Mouse (Mus musculus): Measurements from ENCODE around the gene U2af1l4. TPM values are rescaled to one million over a fixed set of nuclear protein-coding genes. Genes with fewer than 3 reads are reported as not detected.
A peak's percentile ranks its signal among the peaks of the same experiment; 100 is the strongest.

Gene U2af1l4
- polyA plus RNA-seq, 1 experiment: 79.1 TPM

DNA sequence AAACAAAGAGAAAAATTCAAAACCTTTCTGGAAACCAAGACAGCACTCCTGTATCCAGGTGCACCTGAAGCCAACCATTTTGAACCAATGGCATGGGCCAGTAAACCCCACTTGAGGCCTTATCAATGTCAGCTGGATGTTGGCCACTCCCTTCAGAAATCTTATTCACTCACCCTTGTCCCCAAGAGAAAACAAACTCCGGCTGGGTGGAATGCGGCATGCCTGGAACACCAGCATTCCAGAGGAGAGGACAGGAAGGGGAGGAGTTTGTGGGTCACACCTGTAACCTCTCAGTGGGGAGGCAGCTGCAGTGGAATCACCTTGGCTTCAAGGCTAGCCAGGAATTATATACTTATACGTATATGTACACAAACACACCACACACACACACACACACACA is 39.5 kb downstream of the U2af1l4 start:
- TF ChIP-seq POLR2A (IDR thresholded peaks at IDR 0.05; ENCODE audit: low read depth, low read length): no peak
- no peak for TF ChIP-seq CTCF (IDR thresholded peaks at IDR 0.05; ENCODE audit: borderline replicate concordance, insufficient read depth, low read length)
- H3K4me3 ChIP-seq (ENCODE audit: insufficient read depth, low read length): no peak overlapping the region
- no peaks in the 10 kb centered on the region for H3K4me1 ChIP-seq (ENCODE audit: control insufficient read depth, insufficient read depth, low read length)
- H3K27ac ChIP-seq (ENCODE audit: insufficient read depth, low read length): no peak overlapping the region

DNA sequence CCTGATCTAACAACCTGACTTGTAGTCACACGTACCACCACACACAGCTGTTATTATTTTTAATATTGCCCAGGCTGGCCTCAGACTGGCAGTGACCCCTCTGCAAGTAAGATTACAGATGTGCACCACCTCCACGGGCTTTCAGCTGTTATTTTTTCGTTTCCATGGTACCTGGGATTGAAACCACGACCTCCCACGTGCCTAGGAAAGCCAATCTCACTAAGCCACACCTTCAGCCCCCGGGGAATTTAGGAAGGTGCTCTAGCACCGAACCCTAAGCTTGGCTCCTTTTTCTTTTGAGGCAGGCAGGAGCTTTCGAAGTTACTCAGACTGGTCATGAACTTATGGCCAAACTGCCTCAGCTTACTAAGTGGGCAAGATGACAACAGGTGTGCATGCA is 41.3 kb downstream of the U2af1l4 start:
- H3K4me1 ChIP-seq (ENCODE audit: control insufficient read depth, insufficient read depth, low read length): no peaks in the 10 kb centered on the region
- H3K4me3 ChIP-seq (ENCODE audit: insufficient read depth, low read length): no peak overlapping the region
- TF ChIP-seq POLR2A (IDR thresholded peaks at IDR 0.05; ENCODE audit: low read depth, low read length) (no peak), CTCF (IDR thresholded peaks at IDR 0.05; ENCODE audit: borderline replicate concordance, insufficient read depth, low read length) (no peak)
- H3K27ac ChIP-seq (ENCODE audit: insufficient read depth, low read length): no peak overlapping the region

DNA sequence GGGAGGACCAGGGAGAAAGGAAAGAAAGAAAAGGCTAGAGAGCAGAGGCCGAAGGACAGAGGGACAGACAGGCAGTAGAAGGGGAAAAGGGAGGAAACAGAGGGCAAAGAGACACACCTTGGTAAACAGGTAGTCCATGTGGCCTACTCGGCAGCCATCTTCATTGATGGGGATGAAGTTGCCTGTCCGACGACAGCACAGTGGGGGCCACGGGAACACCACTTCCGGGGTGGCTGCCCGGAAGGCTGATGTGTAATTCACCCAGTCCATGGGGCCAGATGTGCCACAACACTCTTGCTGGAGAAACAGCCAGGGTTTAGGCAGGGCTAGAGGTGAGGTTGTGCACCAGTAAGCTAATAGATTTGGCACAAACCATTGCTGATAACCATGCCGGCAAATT is 41.8 kb downstream of the U2af1l4 start:
- no peak for TF ChIP-seq POLR2A (IDR thresholded peaks at IDR 0.05; ENCODE audit: low read depth, low read length)
- no peak for TF ChIP-seq CTCF (IDR thresholded peaks at IDR 0.05; ENCODE audit: borderline replicate concordance, insufficient read depth, low read length)
- Histone ChIP-seq H3K27ac (ENCODE audit: insufficient read depth, low read length) (no peak overlapping the region), H3K4me1 (ENCODE audit: control insufficient read depth, insufficient read depth, low read length) (no peaks in the 10 kb centered on the region), H3K4me3 (ENCODE audit: insufficient read depth, low read length) (no peak overlapping the region)

DNA sequence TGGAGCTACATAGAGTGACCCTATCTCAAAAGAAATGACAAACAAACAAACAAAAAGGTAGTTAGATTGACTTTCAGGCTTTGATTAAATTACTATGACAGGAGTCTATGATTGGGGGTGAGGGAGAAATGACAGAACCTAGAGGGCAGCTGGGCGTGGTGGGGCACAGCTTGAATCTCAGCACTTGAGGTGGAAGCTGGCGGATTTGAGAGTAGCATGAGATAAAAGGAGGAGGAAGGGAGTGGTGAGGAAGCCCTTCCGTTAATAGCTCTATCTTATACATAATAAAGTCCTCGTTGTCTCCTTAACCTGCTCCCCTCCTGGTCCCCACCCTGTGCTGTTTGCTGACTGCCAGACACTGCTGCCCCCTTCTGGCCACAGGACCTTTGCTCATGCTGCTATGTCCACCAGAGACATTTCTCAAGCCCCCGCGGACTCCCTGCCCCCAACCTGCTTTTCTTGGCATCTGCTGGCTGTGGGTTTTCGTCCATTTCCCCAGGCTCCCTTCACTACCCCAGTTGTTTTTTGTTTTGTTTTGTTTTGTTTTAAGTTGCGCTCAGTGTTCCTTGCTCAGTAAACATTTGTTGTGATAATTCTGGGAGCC is 44.7 kb downstream of the U2af1l4 start:
- Histone ChIP-seq H3K4me1 (ENCODE audit: control insufficient read depth, insufficient read depth, low read length) (no peaks in the 10 kb centered on the region), H3K4me3 (ENCODE audit: insufficient read depth, low read length) (no peak overlapping the region), H3K27ac (ENCODE audit: insufficient read depth, low read length) (no peak overlapping the region)
- no peak for TF ChIP-seq POLR2A (IDR thresholded peaks at IDR 0.05; ENCODE audit: low read depth, low read length)
- TF ChIP-seq CTCF (IDR thresholded peaks at IDR 0.05; ENCODE audit: borderline replicate concordance, insufficient read depth, low read length): peak; percentile 75

DNA sequence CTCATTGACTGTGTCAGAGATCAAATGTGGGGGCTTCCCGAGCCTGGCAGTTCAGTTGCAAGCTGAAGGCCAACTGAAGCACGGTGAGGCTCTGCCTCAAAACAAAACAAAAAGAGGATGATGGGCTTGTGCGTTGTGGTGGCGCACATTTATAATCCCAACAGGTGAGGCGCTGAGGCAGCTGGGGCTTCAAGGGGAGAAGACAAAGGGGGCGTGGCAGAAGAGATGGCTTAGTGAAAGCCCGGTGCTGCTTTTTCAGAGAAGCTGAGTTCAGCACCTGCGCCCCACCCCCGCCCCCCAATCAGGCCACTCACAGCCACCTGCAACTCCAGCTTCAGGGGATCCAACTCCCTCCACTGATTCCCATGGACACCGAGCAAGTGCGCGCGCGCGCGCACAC is 45.4 kb downstream of the U2af1l4 start:
- Histone ChIP-seq H3K4me1 (ENCODE audit: control insufficient read depth, insufficient read depth, low read length) (no peaks in the 10 kb centered on the region), H3K27ac (ENCODE audit: insufficient read depth, low read length) (no peak overlapping the region), H3K4me3 (ENCODE audit: insufficient read depth, low read length) (no peak overlapping the region)
- no peak for TF ChIP-seq POLR2A (IDR thresholded peaks at IDR 0.05; ENCODE audit: low read depth, low read length)
- no peak for TF ChIP-seq CTCF (IDR thresholded peaks at IDR 0.05; ENCODE audit: borderline replicate concordance, insufficient read depth, low read length)

DNA sequence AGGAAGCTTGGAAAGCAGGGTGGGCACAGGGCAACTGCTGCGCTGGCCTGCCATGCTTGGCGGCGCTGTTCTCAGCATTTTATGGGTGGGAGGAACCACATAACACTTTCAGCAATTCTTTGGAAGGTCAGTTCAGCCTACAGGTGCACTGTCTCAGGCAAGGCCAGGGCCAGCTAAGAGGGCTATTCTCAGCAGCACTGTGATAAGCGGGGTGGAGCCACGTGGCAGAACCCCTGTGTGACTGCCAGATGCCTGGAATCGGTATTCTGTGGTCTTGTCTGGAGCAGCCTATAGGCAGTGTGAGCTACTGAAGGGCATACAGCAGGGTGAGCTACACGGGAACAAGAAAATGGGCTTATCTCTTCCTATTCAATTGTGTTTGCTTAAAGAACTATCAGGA is 46.9 kb downstream of the U2af1l4 start:
- Histone ChIP-seq H3K27ac (ENCODE audit: insufficient read depth, low read length) (no peak overlapping the region), H3K4me1 (ENCODE audit: control insufficient read depth, insufficient read depth, low read length) (no peaks in the 10 kb centered on the region), H3K4me3 (ENCODE audit: insufficient read depth, low read length) (no peak overlapping the region)
- TF ChIP-seq POLR2A (IDR thresholded peaks at IDR 0.05; ENCODE audit: low read depth, low read length): no peak
- TF ChIP-seq CTCF (IDR thresholded peaks at IDR 0.05; ENCODE audit: borderline replicate concordance, insufficient read depth, low read length): no peak

DNA sequence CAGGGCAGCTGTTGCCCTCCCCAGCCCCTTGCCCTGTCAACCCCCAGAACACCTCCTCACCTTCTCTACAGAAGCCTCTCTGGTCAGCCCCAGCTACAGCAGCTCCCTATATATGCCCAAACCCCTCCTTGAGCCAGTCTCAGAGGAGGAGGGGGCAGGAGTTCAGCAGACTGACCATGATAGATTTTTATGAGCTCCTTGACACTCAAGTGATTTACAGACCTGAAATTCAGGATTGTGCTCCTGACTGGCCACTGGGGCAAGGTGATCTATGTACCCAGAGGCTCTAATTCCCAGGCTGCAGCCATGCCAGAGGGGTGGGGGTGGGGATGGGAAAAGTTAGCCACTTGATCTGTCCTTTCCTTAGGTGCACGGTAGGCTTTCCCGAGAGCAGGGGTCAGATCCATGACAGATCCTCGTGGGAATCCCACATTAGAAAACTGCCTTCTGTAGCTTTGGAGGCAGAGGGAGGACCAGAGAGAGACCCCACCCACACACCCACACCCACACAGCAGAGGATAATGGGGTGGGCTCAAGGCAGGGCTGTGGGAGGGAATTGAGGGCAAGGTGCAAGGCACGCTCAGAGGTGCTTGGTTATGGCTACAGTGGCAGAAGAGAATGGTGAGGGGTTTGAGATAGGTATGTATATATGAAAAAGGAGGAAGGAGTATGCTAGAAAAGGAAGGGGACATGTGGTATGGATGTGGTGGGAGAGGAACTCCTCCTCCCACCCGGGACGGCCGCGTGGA is 49.7 kb downstream of the U2af1l4 start, which contains the start of gene Upk1a:
Gene Upk1a (minus strand): TSS at position 194 of the 749 bp plus-strand sequence.
- Histone ChIP-seq H3K4me1 (ENCODE audit: control insufficient read depth, insufficient read depth, low read length) (no peaks in the 10 kb centered on the region), H3K4me3 (ENCODE audit: insufficient read depth, low read length) (no peak within 1 kb of the TSS), H3K27ac (ENCODE audit: insufficient read depth, low read length) (no peak within 1 kb of the TSS)
- TF ChIP-seq POLR2A (IDR thresholded peaks at IDR 0.05; ENCODE audit: low read depth, low read length) (no peak), CTCF (IDR thresholded peaks at IDR 0.05; ENCODE audit: borderline replicate concordance, insufficient read depth, low read length) (no peak)

DNA sequence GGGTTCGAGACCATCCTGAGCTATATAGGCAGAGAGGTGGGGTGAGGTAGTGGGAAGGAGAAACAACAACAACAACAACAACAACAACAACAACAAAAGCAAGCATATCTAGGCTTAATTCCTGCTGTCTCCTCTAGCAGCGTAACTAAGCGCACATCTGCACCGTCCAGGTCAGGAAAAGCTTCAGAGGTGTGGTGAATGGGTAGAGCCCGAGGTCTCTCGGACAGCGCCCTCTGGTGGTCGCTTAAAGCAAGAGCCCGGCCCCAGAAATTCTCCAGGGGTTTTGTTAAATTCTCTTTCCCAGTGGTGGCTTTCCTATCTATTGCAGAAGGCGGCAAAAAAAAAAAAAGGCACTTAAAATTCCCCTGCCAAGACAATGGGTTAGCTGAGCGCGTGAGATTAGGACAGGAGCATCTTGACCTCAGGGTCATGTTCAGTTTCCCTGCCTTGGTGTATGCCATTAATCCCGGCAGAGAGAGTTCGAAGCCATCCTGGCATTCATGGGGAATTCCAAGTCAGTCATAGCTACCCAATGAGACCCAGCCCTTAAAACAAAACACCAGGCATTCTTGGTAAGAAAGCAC is 50.5 kb downstream of the U2af1l4 start:
- no peak overlapping the region for H3K27ac ChIP-seq (ENCODE audit: insufficient read depth, low read length)
- H3K4me3 ChIP-seq (ENCODE audit: insufficient read depth, low read length): no peak overlapping the region
- H3K4me1 ChIP-seq (ENCODE audit: control insufficient read depth, insufficient read depth, low read length): no peaks in the 10 kb centered on the region
- no peak for TF ChIP-seq POLR2A (IDR thresholded peaks at IDR 0.05; ENCODE audit: low read depth, low read length)
- peak; percentile 24; the same call in 1 of the 2 replicates for TF ChIP-seq CTCF (IDR thresholded peaks at IDR 0.05; ENCODE audit: borderline replicate concordance, insufficient read depth, low read length)

DNA sequence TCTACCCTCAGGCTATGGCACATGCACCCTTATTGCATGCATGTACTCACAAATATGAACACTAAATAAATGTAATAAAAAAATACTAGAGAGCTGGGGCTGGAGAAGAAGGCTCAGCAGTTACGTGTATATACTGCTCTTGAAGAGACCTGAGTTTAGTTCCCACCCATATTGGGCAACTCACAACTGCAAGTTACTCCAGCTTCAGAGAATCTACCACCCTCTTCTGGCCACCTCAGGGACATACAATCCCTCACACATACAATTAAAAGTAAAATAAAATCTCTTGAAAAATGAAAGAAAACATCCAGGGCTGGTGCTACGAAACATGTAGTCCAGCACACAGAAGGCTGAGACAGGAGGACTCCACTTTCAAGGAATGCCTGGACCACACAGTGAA is 51.4 kb downstream of the U2af1l4 start:
- no peak overlapping the region for H3K4me3 ChIP-seq (ENCODE audit: insufficient read depth, low read length)
- H3K4me1 ChIP-seq (ENCODE audit: control insufficient read depth, insufficient read depth, low read length): no peaks in the 10 kb centered on the region
- H3K27ac ChIP-seq (ENCODE audit: insufficient read depth, low read length): no peak overlapping the region
- TF ChIP-seq POLR2A (IDR thresholded peaks at IDR 0.05; ENCODE audit: low read depth, low read length) (no peak), CTCF (IDR thresholded peaks at IDR 0.05; ENCODE audit: borderline replicate concordance, insufficient read depth, low read length) (no peak)

Other genes starting within 250 kb of the U2af1l4 start
- 1.5 and 2.6 TPM in 2 replicates for gene Syne4, start 248.5 kb upstream of the U2af1l4 start, polyA plus RNA-seq (2011; ENCODE audit: insufficient read length, low read depth, missing spikeins)
- gene E130208F15Rik, start 241.6 kb upstream of the U2af1l4 start, polyA plus RNA-seq (2011; ENCODE audit: insufficient read length, low read depth, missing spikeins): 0.67 and 0.90 TPM in 2 replicates
- 6.1 and 6.8 TPM in 2 replicates for gene Sdhaf1, start 239.4 kb upstream of the U2af1l4 start, polyA plus RNA-seq (2011; ENCODE audit: insufficient read length, low read depth, missing spikeins)
- 7.5 and 7.6 TPM in 2 replicates for gene Lrfn3, start 200.5 kb upstream of the U2af1l4 start, polyA plus RNA-seq (2011; ENCODE audit: insufficient read length, low read depth, missing spikeins)
- 7.6 TPM in 1 of 2 replicates, not detected in the other for gene Tyrobp, start 149.5 kb upstream of the U2af1l4 start, polyA plus RNA-seq (2011; ENCODE audit: insufficient read length, low read depth, missing spikeins)
- not detected in 2 replicates for gene Hcst, start 143.4 kb upstream of the U2af1l4 start, polyA plus RNA-seq (2011; ENCODE audit: insufficient read length, low read depth, missing spikeins)
- gene Nfkbid, start 141.6 kb upstream of the U2af1l4 start, polyA plus RNA-seq (2011; ENCODE audit: insufficient read length, low read depth, missing spikeins): 0.42 and 1.1 TPM in 2 replicates
- gene Aplp1, start 117.8 kb upstream of the U2af1l4 start, polyA plus RNA-seq (2011; ENCODE audit: insufficient read length, low read depth, missing spikeins): 30.8 and 34.2 TPM in 2 replicates
- gene Kirrel2, start 105.6 kb upstream of the U2af1l4 start, polyA plus RNA-seq (2011; ENCODE audit: insufficient read length, low read depth, missing spikeins): not detected in 2 replicates
- gene Nphs1, start 105.0 kb upstream of the U2af1l4 start, polyA plus RNA-seq (2011; ENCODE audit: insufficient read length, low read depth, missing spikeins): not detected in 2 replicates
- gene Prodh2, start 69.7 kb upstream of the U2af1l4 start, polyA plus RNA-seq (2011; ENCODE audit: insufficient read length, low read depth, missing spikeins): not detected in 2 replicates
- gene Arhgap33, start 28.2 kb upstream of the U2af1l4 start, polyA plus RNA-seq (2011; ENCODE audit: insufficient read length, low read depth, missing spikeins): 4.3 and 7.1 TPM in 2 replicates
- 55.6 and 58.1 TPM in 2 replicates for gene Hspb6, start 11.1 kb upstream of the U2af1l4 start, polyA plus RNA-seq (2011; ENCODE audit: insufficient read length, low read depth, missing spikeins)
- gene Proser3, start 11.0 kb upstream of the U2af1l4 start, polyA plus RNA-seq (2011; ENCODE audit: insufficient read length, low read depth, missing spikeins): 7.7 and 8.0 TPM in 2 replicates
- gene Lin37, start 3.5 kb upstream of the U2af1l4 start, polyA plus RNA-seq (2011; ENCODE audit: insufficient read length, low read depth, missing spikeins): 30.6 and 38.5 TPM in 2 replicates
- gene Gm49396, start within 50 bp of the U2af1l4 start, polyA plus RNA-seq (2011; ENCODE audit: insufficient read length, low read depth, missing spikeins): 1.4 and 3.1 TPM in 2 replicates
- gene Psenen, start 326 bp downstream of the U2af1l4 start, polyA plus RNA-seq (2011; ENCODE audit: insufficient read length, low read depth, missing spikeins): 130 and 134 TPM in 2 replicates
- gene Igflr1, start 2.1 kb downstream of the U2af1l4 start, polyA plus RNA-seq (2011; ENCODE audit: insufficient read length, low read depth, missing spikeins): not detected in 2 replicates
- 31.9 and 40.1 TPM in 2 replicates for gene Kmt2b, start 25.4 kb downstream of the U2af1l4 start, polyA plus RNA-seq (2011; ENCODE audit: insufficient read length, low read depth, missing spikeins)
- gene Zbtb32, start 35.6 kb downstream of the U2af1l4 start, polyA plus RNA-seq (2011; ENCODE audit: insufficient read length, low read depth, missing spikeins): not detected in 2 replicates
- gene Upk1a, start 49.5 kb downstream of the U2af1l4 start, polyA plus RNA-seq (2011; ENCODE audit: insufficient read length, low read depth, missing spikeins): 0.47 and 0.49 TPM in 2 replicates
- gene Cox6b1, start 62.9 kb downstream of the U2af1l4 start, polyA plus RNA-seq (2011; ENCODE audit: insufficient read length, low read depth, missing spikeins): 550 and 557 TPM in 2 replicates
- gene Etv2, start 72.6 kb downstream of the U2af1l4 start, polyA plus RNA-seq (2011; ENCODE audit: insufficient read length, low read depth, missing spikeins): not detected in 2 replicates
- gene Rbm42, start 87.0 kb downstream of the U2af1l4 start, polyA plus RNA-seq (2011; ENCODE audit: insufficient read length, low read depth, missing spikeins): 32.9 and 33.9 TPM in 2 replicates
- 8.1 and 10.5 TPM in 2 replicates for gene Haus5, start 101.7 kb downstream of the U2af1l4 start, polyA plus RNA-seq (2011; ENCODE audit: insufficient read length, low read depth, missing spikeins)
- gene Pmis2, start 108.3 kb downstream of the U2af1l4 start, polyA plus RNA-seq (2011; ENCODE audit: insufficient read length, low read depth, missing spikeins): not detected in 2 replicates
- gene 2200002J24Rik, start 135.6 kb downstream of the U2af1l4 start, polyA plus RNA-seq (2011; ENCODE audit: insufficient read length, low read depth, missing spikeins): not detected in 2 replicates
- gene Atp4a, start 148.9 kb downstream of the U2af1l4 start, polyA plus RNA-seq (2011; ENCODE audit: insufficient read length, low read depth, missing spikeins): not detected in 2 replicates
- 136 and 144 TPM in 2 replicates for gene Tmem147, start 166.2 kb downstream of the U2af1l4 start, polyA plus RNA-seq (2011; ENCODE audit: insufficient read length, low read depth, missing spikeins)
- not detected in 2 replicates for gene Gapdhs, start 180.4 kb downstream of the U2af1l4 start, polyA plus RNA-seq (2011; ENCODE audit: insufficient read length, low read depth, missing spikeins)
- 4.4 and 5.1 TPM in 2 replicates for gene Sbsn, start 188.2 kb downstream of the U2af1l4 start, polyA plus RNA-seq (2011; ENCODE audit: insufficient read length, low read depth, missing spikeins)
- not detected in 2 replicates for gene Dmkn, start 200.5 kb downstream of the U2af1l4 start, polyA plus RNA-seq (2011; ENCODE audit: insufficient read length, low read depth, missing spikeins)
- not detected in 2 replicates for gene Krtdap, start 224.6 kb downstream of the U2af1l4 start, polyA plus RNA-seq (2011; ENCODE audit: insufficient read length, low read depth, missing spikeins)